Mouse (Mus musculus) liver, embryonic 14 days (tissue): Measurements from ENCODE around the gene Wars2. TPM values are rescaled to one million over a fixed set of nuclear protein-coding genes. Genes with fewer than 3 reads are reported as not detected.

Experiments
- polyA plus RNA-seq: library from polyadenylated mRNA; depleted of rRNA; stranded (reverse); fragments of >200 nt; gene quantifications from 2 replicates; pipeline ENCODE4 v1.2.3, GENCODE M21; 2012; rRNA removed

Wars2 gene
- 2.3 and 2.6 TPM in 2 replicates for polyA plus RNA-seq

DNA sequence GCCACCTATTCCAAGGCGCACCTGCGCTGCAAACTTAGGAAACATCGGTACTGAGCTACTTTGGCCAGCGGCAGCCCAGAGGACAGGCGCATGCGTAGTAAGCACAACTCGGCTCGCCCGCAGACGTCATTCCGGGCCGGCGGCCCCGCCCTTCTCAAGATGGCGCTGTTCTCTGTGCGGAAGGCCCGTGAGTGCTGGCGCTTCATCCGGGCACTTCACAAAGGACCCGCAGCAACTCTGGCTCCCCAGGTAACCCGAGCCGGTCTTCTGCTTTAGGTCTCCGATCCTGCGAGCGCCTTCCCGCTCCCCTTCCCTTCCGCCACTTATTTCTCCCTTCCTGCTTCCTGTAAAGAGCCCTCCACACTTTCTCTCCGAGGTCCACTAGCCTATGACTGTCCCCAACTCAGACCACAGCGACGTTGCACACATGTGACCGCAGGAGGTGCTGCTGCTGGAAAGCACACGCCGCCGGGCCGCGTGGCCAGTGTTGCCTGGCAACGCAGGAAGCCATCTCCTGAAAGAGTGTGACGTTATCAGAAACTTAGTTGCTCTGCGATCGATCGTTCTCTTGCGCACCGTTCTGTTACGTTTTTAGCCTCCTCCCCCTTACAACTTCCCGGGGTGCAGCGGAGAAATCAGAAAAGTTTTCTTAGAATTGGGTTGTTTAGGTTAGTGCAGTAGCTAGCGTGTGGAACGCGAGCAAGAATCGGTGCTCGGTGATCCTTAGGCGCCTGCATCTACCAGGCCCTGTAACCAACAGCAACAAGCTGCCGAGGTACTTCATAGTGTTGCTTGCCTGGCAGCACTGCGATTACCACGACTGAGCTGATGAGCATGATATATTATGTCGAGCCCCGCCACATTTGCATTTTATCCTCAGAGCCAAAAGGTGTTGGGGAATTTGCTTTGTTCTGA, at the start of gene Wars2:
Gene Wars2 (plus strand): TSS at position 129 of the 915 bp plus-strand sequence.

DNA sequence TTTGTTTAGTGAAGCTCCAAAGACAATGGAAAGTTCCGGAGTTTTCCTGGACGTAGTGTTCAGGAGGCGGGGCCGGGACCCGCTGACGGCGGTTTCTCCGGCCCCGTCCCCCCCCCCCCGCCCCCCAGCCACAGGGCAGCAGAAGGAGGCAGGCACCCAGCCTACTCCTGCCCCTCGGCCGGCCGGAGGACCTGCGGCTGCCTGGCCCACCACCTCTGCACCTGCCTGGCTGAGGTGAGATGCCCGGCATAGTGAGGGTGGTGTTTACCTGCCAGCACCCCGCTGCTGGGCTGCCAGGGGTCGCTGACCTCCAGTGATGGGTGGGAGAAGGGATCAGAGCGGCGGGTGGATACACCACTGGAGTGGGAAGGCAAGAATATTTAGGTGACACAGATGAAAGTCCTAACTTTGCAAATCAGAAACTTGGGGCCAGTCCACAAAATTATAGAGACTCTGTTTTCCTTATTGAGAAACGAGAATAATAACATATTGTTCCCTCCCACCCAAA, 99.4 kb downstream of the Wars2 start, which contains the start of gene Tbx15:
Gene Tbx15 (plus strand): TSS at position 169 of the 508 bp plus-strand sequence.

Other genes with a start within 250 kb of the Wars2 start
- 2.3 and 2.8 TPM in 2 replicates for gene Hao2, start 247.8 kb upstream of the Wars2 start, polyA plus RNA-seq
- 0.01 and 0.23 TPM in 2 replicates for gene Tbx15, start 99.3 kb downstream of the Wars2 start, polyA plus RNA-seq